Mouse (Mus musculus): ENCODE measurements around the gene Epgn. TPM values are rescaled to one million over a fixed set of nuclear protein-coding genes. Genes with fewer than 3 reads are reported as not detected.

Epgn gene
- under 1 TPM; 0.28 to 0.59 TPM for total RNA-seq (2021)
- long read RNA-seq, experiment 1: 0 reads
- long read RNA-seq, experiment 2: 0 reads

DNA sequence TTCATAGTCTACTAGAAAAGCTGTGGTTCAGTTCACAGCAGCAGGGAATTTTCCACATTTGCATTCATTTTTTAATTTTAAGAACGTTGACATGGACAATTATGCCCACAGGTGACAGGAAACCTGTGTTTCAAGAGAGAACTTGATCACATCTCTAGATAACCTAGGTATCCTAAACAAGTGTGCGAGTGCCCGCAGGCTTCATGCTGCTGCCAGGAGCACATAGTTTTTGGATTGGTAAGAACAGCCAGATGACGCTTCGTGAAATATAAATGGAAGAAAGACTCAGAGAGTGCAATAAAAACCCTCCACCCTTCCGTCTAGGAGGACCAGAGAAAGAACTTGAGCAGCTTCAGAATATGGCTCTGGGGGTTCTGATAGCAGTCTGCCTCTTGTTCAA, at the start of gene Epgn:
Gene Epgn (plus strand): TSS at position 301 of the 400 bp plus-strand sequence.
- DNase-seq: no peak

DNA sequence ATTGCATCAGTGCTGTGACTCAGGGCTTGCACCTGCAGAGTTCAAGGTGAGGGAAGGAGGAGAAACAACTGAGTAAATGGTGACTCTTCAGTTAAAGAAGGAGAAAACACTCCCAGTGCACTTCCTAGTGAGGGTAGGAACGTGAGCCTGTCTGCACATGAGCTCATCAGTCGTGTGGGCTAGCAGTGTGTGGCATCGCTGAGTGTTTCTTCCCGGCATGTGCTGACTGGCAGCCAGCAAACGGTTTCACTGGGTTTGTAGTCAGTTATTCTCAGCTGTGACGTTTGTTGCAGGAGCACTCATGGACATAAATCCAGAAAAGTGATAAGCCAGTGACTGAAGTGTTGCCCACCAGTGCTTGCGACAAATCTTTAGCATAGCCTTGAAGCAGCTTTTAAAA, 47.0 kb upstream of the Epgn start:
- DNase-seq: no peak

DNA sequence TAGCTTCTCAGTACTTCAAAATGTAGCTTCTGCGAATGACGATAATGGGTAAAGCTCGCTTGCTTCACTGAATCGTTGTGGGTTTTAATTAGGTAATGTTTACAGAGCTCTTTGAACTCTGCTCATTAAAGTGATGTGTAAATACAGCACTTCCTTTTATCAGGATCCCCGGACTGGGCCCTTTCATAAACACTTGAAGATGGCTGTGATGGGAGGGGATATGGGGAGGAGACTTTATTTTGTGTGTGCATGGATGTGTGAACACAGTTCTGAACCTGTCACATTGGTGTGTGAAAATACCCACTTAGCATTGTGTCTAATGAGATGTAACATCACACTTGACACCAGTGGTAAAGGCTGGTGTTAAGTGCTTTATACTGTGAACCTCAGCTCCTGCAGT, 39.7 kb upstream of the Epgn start:
- no peak for DNase-seq

DNA sequence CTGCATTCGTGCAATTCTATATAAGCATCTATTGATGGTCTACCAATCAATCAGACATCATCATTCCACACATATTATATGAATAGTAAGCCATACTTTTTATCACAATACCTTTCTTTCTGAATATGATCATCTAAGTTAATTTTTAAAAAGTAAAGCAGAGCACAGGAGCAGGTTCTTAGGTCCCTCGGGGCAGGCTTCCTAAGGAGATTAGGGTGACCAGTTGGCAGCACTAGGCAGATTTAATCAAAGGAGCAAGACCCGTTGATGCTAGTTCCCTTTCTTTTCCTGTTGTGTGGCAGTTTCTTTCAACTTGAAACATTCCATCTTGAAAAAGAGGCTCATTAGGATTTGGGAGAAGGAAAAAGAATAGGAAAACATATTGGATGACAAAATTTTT, 39.1 kb upstream of the Epgn start:
- no peak for DNase-seq

DNA sequence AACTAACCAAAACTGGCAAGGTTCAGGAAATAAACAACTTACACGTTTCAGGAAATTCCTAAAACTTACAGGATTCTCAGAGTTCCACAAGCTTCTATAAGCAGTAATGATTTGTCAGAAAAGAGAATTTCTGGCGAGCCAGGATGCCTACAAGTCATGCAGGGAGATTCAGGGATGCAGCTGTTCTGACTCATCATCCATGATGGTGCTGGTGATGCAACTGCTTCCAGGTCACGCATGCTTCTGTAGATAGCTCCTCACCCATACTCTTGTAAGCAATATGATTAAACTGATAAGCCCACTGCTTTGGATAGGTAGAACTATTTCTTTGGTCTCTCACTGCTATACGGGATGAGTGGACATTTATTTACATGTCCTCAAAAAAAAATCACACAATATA, 38.7 kb upstream of the Epgn start:
- DNase-seq: no peak

DNA sequence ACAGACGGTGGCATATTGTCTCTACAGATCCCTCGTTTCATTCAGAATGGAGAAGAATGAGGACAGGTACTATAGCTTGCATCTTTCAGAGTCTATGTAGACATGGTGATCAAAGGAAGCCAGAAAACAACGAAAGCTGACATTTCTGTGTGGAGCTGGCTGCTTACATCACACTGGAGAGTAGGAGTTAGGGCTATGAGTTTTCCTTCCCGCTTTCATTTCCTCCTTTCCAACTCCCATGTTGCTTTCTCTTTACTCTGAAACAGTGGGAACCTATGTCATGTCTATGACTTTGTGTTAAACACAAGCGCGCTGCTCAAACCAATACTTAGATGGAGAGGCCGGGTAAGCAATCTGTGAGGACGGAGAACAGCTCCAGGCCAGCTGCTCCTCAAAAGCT, 27.3 kb upstream of the Epgn start:
- DNase-seq: no peak

DNA sequence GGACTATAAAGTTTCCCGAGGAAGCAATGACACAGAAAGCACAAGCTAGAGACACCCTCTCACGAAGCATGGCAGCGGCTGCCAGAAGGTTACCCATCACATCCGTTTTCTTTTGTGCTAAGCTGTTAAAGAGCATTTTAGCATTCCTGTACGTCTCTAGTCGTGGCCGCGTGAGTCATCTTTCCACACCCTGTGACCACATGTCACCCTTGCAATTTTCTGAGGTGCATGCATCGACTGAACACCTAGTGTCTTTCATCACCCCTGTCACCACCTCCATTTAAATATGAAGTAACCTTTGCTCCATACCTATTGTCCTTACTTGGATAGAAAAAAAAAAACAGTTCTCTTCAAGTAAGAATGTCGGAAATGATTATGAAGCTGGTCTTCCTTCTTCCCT, 12.0 kb upstream of the Epgn start:
- DNase-seq: no peak

DNA sequence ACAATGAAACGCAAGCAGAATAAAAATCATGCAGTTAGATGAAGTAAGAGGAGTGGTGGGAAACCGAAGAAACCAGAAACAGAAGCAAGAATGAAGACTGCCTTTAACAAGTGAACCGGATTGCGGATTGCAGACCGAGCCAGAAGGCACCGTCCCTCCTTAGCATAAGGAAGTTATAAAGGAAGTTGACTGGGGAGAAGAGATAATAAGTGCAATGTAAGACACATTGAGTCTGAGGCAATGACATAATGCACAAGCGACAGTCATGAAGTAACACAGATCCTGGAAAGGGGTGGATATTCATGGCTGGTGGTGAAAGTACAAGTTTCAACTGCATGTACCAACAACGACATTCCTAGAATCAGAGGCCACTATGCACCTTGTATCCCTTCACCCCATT, 4.2 kb upstream of the Epgn start:
- DNase-seq: no peak

DNA sequence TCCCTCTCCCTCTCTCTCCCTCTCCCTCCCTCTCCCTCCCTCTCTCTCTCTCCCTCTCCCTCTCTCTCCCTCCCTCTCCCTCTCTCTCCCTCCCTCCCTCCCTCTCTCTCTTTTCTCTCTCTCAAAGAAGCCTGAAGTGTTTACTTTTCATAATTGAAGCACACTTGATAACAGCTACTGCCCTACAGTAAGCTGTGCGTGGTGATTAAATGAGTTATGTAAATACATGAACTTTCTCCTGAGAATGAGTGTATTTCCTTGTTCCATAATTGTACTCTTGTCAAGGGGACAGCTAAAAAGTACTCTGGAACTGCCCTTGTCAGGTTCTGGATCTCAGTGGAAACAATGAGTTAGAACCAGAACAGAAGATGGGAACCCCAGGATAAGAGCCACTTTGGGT, 576 bp downstream of the Epgn start:
- DNase-seq: no peak

DNA sequence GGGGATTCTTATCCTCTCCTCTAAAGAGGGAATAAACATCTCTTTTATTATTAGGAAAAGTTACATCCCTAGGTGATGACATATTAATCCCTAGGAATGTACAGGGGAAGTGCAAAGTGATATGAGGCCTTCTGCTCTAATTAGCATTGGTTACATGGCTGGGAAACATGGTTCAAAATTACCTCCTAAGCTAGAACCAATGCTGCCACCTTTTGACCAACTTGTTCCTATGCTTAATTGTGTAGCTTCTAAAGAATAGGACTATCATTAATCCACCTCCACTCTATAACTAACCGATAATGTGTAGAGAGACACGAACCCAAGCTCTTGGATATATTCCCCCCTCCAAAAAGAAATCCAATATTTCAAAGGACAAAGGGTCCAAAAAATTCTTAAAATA, 3.4 kb downstream of the Epgn start:
- no peak for DNase-seq

DNA sequence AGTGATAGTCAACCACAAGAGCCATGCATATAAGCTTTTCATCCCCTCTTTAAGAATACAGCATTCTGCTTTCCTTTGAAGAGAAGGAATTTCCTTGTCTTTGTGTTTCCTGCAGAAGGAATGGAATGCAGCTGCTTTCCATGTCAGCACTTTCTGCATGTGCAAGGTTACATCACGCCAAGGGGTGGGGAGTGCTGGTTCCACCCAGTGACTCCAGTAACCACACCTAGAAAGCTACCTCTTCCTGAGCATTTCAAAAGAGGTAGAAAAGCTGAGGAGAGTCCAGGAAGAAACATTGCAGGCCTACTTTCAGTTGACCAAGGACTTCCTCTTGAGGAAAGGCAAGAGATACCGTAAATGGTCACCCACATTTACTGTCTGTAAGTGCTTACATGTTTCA, 8.1 kb downstream of the Epgn start:
- DNase-seq: no peak

DNA sequence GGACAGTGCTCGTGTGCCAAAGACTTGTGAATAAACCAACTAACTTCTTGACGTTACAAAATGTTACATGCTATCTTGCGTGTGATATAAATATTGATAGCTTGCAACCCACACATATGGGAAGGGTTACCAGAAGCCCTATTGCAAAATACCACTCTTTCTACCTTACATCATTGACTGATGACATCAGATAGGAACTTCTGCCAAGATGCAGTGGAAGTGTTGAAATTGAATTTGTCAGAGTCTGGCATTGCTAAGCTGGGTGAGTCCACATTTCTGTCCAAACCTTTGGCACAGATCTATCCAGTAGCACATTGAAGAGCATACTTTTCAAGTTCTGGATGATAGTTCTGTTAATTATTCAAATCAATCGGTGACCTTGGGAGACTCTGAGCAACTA, 9.4 kb downstream of the Epgn start:
- DNase-seq: no peak

DNA sequence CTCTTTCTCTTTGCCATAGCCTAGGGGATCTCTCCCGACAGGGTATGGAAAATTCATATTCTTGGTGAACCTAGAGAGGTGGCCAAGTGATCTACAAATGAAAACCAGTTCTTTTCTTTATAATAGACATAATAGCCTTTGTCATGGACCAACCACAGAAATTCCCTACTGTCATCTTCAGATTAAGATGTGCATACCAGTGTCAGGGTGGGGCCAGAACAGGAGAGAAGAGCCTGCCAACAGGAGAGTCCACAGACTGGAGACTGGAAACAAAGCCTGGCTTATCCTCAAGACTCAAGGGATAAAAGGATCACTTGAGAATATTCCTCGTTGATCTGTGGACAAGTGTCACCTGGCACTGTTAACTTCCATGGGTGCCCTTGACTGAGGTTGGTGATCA, 10.5 kb downstream of the Epgn start:
- DNase-seq: no peak

DNA sequence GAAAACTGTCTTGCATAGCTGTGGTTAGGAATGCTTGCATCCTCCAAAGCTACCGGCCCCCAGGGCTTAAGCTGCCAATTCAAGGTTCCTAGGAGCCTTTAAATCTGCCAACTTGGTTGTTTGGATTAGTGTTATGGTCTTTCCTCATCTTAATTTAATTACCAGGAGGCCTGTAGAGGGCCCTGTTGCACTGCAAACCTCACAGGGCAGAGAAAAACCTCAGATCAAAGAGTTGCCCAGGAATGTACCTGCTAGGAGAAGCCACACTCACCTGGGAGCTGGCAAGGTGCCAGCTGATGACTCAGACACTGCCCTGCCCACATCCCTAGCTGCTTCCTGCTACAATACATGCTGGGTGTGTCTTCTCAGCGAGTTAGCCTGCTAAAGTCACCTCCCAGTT, 11.3 kb downstream of the Epgn start:
- no peak for DNase-seq

DNA sequence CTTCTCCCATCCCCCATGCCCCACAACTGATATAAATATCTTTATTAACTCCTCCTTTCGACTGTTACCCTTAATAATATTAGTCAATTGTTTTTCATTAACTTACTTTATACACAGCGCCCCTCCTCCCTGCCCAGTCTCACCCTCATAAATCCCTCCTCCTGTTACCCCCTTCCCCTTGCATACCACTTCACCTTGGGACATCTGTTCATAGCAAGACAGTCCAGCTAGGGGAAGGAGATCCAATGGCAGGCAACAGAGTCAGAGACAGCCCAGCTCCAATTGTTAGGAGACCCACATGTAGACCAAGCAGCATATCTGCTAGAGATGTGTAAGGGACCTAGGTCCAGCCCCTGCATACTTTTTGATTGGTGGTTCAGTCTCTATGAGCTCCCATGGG, 11.7 kb downstream of the Epgn start:
- DNase-seq: no peak

DNA sequence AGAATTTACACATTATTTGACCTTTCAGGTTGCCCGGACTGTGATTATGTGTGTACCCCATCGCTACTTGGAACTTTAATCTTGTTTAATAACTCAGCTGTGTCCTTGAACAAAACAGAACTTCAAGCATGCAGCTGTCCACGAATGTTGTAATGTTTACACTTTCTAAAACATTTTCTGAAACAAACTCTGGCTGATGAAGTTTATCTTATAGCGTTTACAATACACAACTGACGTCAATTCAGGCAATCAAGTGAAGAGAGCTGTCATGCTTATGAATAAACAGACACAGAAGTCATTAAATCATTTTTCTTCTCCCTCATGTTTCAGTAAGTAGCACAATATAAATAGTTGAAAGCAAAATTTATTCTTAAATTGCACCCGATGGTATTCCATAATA, 20.7 kb downstream of the Epgn start:
- DNase-seq: no peak

DNA sequence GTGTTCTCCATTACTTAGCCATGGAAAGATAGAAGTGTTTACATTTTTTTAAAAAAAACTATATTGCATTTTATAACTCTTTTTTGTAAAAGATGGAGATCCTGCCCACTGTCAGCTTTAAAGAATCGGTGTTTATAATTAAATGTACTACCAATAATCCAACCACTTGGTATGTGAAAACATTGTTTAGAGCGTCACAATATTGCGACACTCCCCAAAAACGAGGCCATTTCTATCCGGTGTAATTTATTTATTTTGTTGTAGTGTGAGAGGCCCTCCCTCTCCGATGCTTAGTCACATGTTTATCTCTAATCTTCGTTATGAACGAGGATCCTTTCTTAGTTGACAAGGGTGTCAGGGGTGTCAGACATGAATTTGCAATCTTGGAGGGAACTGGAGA, 21.1 kb downstream of the Epgn start:
- no peak for DNase-seq

DNA sequence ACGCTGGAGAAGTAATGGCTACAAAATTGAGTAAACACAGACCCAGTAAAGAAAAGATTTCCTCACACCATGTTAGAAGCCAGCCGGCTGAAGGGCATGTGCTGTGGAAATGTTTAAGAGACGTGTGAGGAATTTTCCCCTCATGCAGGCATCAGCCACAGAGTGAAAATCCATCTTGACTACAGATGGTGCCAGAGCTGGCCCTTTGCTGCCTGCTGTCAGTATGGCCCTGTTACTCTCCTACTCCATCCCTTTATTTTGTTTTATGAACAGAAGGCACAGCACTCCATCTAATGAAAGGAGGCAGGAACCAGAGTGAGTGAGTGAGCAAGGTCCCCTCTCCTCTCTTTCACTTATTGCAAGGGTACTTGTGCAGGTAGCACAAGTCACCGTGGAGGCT, 45.1 kb downstream of the Epgn start:
- no peak for DNase-seq

DNA sequence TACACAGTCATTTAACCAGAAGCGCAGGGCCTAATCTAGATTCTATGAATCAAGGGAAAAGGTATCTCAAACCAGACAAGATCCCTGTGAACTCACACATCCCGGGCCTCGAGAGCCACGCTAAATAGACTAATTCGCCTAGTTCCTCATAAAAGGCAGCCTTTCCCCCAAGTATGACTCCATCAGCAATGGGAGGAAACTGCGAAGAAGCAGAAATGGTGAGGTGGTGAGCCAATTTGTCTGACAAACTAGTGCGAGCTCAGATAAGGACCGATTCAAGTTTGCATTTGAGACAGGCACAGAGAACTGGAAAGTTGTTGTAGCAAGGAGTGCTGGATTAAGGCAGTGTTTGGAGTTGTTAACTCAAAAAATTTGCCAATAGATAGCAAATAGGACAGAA, 46.4 kb downstream of the Epgn start:
- no peak for DNase-seq

DNA sequence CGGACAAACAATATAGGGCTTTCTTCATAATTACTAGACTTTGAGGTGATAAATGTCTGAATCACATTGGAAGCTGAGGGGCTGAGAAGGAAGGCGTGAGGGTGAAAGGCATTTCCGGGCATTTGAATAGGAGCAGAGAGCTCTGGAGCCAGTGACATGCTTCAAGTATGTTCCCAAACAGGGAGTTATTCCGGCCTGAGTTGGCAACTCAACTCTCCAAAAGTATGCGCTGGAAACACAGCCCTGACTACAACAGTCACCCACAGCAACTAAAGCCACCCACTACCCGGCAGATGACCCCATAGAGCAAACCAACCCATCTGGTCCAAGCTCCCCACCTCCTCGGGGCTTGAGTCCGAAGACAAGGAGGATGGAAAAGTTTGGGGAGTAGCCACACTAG, 46.8 kb downstream of the Epgn start:
- DNase-seq: no peak

DNA sequence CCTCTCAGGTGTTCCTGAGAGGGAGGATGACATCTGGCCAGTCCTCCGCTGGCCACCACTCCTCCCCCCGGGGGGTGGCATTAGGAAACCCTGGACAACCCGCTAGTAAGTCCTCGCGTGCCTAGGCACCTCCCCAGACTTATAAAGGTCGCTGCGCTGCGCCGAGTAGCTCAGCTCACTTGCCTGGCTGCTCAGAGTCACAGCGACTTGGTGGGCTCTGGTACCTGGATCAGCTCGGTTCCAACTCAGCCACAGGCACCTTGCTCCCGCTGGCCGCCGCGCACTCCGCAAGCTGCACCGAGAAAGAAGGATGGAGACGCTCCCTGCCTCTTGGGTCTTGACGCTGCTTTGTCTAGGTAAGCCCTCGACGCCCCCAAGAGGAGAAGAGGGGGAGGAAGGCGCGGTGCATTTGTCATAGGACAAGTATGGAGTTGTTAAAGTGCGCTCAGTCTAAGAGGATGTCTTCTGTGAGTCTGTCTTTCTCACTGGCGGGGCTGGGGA, 47.2 kb downstream of the Epgn start, which contains the start of gene Ereg:
Gene Ereg (plus strand): TSS at position 173 of the 501 bp plus-strand sequence.
- no peak for DNase-seq

DNA sequence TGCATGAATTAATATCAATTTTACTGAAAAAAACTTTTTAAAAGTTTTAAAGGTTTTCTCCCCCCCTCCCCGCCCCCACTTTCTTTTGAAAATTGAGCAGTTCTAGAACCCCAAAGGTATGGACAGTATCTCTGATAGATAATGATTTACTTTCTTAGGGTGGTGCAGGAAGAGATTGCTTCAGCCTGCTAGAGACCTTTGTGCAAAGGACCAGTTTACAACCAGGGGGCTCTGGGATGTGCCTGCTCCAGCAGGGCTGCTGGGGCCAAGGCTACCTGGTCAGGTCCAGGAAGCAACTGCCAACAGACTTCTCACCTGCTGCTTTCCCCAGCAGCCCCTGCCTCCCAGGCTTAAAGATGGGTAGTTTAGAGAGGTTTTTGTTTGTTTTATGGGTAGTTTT, 47.8 kb downstream of the Epgn start:
- DNase-seq: no peak

DNA sequence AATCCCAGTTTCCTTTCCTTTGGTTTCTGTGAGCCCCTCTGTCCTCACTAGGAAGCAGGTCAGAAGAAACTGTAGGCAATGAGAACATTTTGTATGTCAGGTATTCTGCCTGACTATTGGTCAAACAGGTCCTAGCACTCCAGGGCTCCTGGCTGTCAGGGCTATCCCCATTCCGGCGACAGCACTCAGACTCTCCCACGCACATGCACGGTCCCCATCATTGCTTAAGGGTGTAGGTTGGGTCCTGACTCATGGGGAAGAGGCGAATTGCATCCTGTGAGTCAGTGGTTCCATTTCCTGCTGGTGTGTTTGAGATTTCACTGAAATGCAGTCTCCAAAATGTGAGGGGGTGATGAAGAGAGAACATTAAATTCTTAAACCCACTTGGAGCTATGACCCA, 55.8 kb downstream of the Epgn start:
- DNase-seq: no peak
